Mouse (Mus musculus): ENCODE data around the gene Unc79. TPM values are rescaled to one million over a fixed set of nuclear protein-coding genes. Genes with fewer than 3 reads are reported as not detected.
A peak's percentile ranks its signal among the peaks of the same experiment; 100 is the strongest.

The Unc79 gene
- polyA plus RNA-seq, 1 experiment from 2014 or later: 4.8 TPM

- Histone ChIP-seq H3K27me3 (no peaks in the 10 kb centered on the region), H3K4me1 (no peaks in the 10 kb centered on the region), H3K4me2 (replicated peaks) (no peak overlapping the region), H3K9me3 (no peaks in the 10 kb centered on the region), H3K36me3 (peaks cover 3% of the 10 kb centered on the region; the same call in 1 of the 2 replicates), H3K27ac (replicated peaks) (no peak overlapping the region), H3K9ac (replicated peaks) (no peak overlapping the region), H3K4me3 (no peak overlapping the region)
- WGBS: 87% methylated on average over 5 of the region's 5 CpGs
- ATAC-seq (ENCODE audit: low FRiP score, low read depth): no peak
Observed at GRCm38 (mm10) chr12:103095160-103095559, 146.5 kb downstream of the Unc79 start.

- no peak for ATAC-seq (ENCODE audit: low FRiP score, low read depth)
- H3K4me3 ChIP-seq: no peak overlapping the region
Observed at GRCm38 (mm10) chr12:103099185-103099584, 150.5 kb downstream of the Unc79 start.

GRCm38 (mm10) chr12:103100088-103100487 is 151.4 kb downstream of the Unc79 start:
- Histone ChIP-seq H3K4me1 (no peaks in the 10 kb centered on the region), H3K9me3 (no peaks in the 10 kb centered on the region), H3K27ac (replicated peaks) (no peak overlapping the region), H3K36me3 (peaks cover 2% of the 10 kb centered on the region), H3K4me3 (no peak overlapping the region), H3K27me3 (no peaks in the 10 kb centered on the region), H3K4me2 (replicated peaks) (no peak overlapping the region), H3K9ac (replicated peaks) (no peak overlapping the region)
- WGBS: 70% methylated on average over 5 of the region's 5 CpGs
- no peak for ATAC-seq (ENCODE audit: low FRiP score, low read depth)

More at GRCm38 (mm10) chr12:103099185-103099584, 150.5 kb downstream of the Unc79 start:
- no peaks in the 10 kb centered on the region for H3K27me3 ChIP-seq
- 81% methylated on average over 1 of the region's 1 CpGs for WGBS
- H3K36me3 ChIP-seq: no peaks in the 10 kb centered on the region
- H3K27ac ChIP-seq (replicated peaks): no peak overlapping the region
- H3K4me1 ChIP-seq: no peaks in the 10 kb centered on the region
- no peak overlapping the region for H3K4me2 ChIP-seq (replicated peaks)
- H3K9me3 ChIP-seq: no peaks in the 10 kb centered on the region
- no peak overlapping the region for H3K9ac ChIP-seq (replicated peaks)

GRCm38 (mm10) chr12:103103041-103103440 is 154.4 kb downstream of the Unc79 start:
- ATAC-seq (ENCODE audit: low FRiP score, low read depth): no peak
- no peak overlapping the region for H3K9ac ChIP-seq (replicated peaks)
- H3K4me3 ChIP-seq: no peak overlapping the region
- no peaks in the 10 kb centered on the region for H3K27me3 ChIP-seq
- peaks cover 13% of the 10 kb centered on the region for H3K36me3 ChIP-seq
- H3K27ac ChIP-seq (replicated peaks): no peak overlapping the region
- no peak overlapping the region for H3K4me2 ChIP-seq (replicated peaks)
- WGBS: 70% methylated on average over 2 of the region's 2 CpGs
- H3K4me1 ChIP-seq: no peaks in the 10 kb centered on the region
- no peaks in the 10 kb centered on the region for H3K9me3 ChIP-seq

GRCm38 (mm10) chr12:103103601-103104000 is 154.9 kb downstream of the Unc79 start:
- Histone ChIP-seq H3K27me3 (no peaks in the 10 kb centered on the region), H3K9me3 (no peaks in the 10 kb centered on the region), H3K4me1 (no peaks in the 10 kb centered on the region), H3K4me2 (replicated peaks) (peak overlapping the region; percentile 15; the same call in 1 of the 2 replicates), H3K9ac (replicated peaks) (no peak overlapping the region), H3K27ac (replicated peaks) (no peak overlapping the region), H3K36me3 (peaks cover 19% of the 10 kb centered on the region), H3K4me3 (no peak overlapping the region)
- no peak for ATAC-seq (ENCODE audit: low FRiP score, low read depth)
- WGBS: 32% methylated on average over 5 of the region's 5 CpGs

GRCm38 (mm10) chr12:103109301-103109700 is 160.6 kb downstream of the Unc79 start:
- peaks cover 35% of the 10 kb centered on the region for H3K36me3 ChIP-seq
- H3K4me1 ChIP-seq: no peaks in the 10 kb centered on the region
- no peak overlapping the region for H3K4me2 ChIP-seq (replicated peaks)
- no peak overlapping the region for H3K9ac ChIP-seq (replicated peaks)
- H3K27ac ChIP-seq (replicated peaks): no peak overlapping the region
- 93% methylated on average over 7 of the region's 7 CpGs for WGBS
- ATAC-seq (ENCODE audit: low FRiP score, low read depth): no peak
- H3K27me3 ChIP-seq: no peaks in the 10 kb centered on the region
- H3K4me3 ChIP-seq: no peak overlapping the region
- H3K9me3 ChIP-seq: no peaks in the 10 kb centered on the region

GRCm38 (mm10) chr12:103116639-103117038 is 168.0 kb downstream of the Unc79 start:
- H3K9ac ChIP-seq (replicated peaks): no peak overlapping the region
- no peaks in the 10 kb centered on the region for H3K9me3 ChIP-seq
- peaks cover 14% of the 10 kb centered on the region; the same call in 1 of the 2 replicates for H3K36me3 ChIP-seq
- ATAC-seq (ENCODE audit: low FRiP score, low read depth): no peak
- no peak overlapping the region for H3K27ac ChIP-seq (replicated peaks)
- H3K27me3 ChIP-seq: no peaks in the 10 kb centered on the region
- WGBS: 92% methylated on average over 8 of the region's 8 CpGs
- H3K4me2 ChIP-seq (replicated peaks): no peak overlapping the region
- no peaks in the 10 kb centered on the region for H3K4me1 ChIP-seq
- H3K4me3 ChIP-seq: no peak overlapping the region

- H3K36me3 ChIP-seq: peaks cover 16% of the 10 kb centered on the region; the same call in 1 of the 2 replicates
- no peak overlapping the region for H3K9ac ChIP-seq (replicated peaks)
- H3K9me3 ChIP-seq: no peaks in the 10 kb centered on the region
- H3K4me2 ChIP-seq (replicated peaks): no peak overlapping the region
- H3K4me1 ChIP-seq: no peaks in the 10 kb centered on the region
- H3K27ac ChIP-seq (replicated peaks): no peak overlapping the region
- 74% methylated on average over 10 of the region's 10 CpGs for WGBS
- no peak overlapping the region for H3K4me3 ChIP-seq
- no peaks in the 10 kb centered on the region for H3K27me3 ChIP-seq
- no peak for ATAC-seq (ENCODE audit: low FRiP score, low read depth)
Observed at GRCm38 (mm10) chr12:103117517-103118193, 169.0 kb downstream of the Unc79 start.

GRCm38 (mm10) chr12:103121928-103122327 is 173.3 kb downstream of the Unc79 start:
- no peak for ATAC-seq (ENCODE audit: low FRiP score, low read depth)
- Histone ChIP-seq H3K4me1 (no peaks in the 10 kb centered on the region; the same call in 1 of the 2 replicates), H3K27me3 (no peaks in the 10 kb centered on the region), H3K36me3 (peaks cover 11% of the 10 kb centered on the region; the same call in 1 of the 2 replicates), H3K9ac (replicated peaks) (no peak overlapping the region), H3K27ac (replicated peaks) (no peak overlapping the region), H3K4me3 (no peak overlapping the region), H3K4me2 (replicated peaks) (no peak overlapping the region), H3K9me3 (no peaks in the 10 kb centered on the region)
- WGBS: 80% methylated on average over 5 of the region's 5 CpGs

GRCm38 (mm10) chr12:103123861-103124260 is 175.2 kb downstream of the Unc79 start:
- no peak overlapping the region for H3K9ac ChIP-seq (replicated peaks)
- 46% methylated on average over 1 of the region's 1 CpGs for WGBS
- no peak for ATAC-seq (ENCODE audit: low FRiP score, low read depth)

GRCm38 (mm10) chr12:103128914-103129313 is 180.3 kb downstream of the Unc79 start:
- no peak overlapping the region for H3K4me2 ChIP-seq (replicated peaks)
- WGBS: 95% methylated on average over 6 of the region's 6 CpGs
- H3K27ac ChIP-seq (replicated peaks): no peak overlapping the region
- H3K27me3 ChIP-seq: no peaks in the 10 kb centered on the region
- H3K9me3 ChIP-seq: no peaks in the 10 kb centered on the region
- no peak overlapping the region for H3K4me3 ChIP-seq
- peaks cover 15% of the 10 kb centered on the region for H3K36me3 ChIP-seq
- no peak for ATAC-seq (ENCODE audit: low FRiP score, low read depth)
- no peak overlapping the region for H3K9ac ChIP-seq (replicated peaks)
- no peaks in the 10 kb centered on the region; the same call in 1 of the 2 replicates for H3K4me1 ChIP-seq

More at GRCm38 (mm10) chr12:103123861-103124260, 175.2 kb downstream of the Unc79 start:
- H3K27me3 ChIP-seq: no peaks in the 10 kb centered on the region
- H3K9me3 ChIP-seq: no peaks in the 10 kb centered on the region
- H3K4me2 ChIP-seq (replicated peaks): no peak overlapping the region
- peaks cover 12% of the 10 kb centered on the region; the same call in 1 of the 2 replicates for H3K36me3 ChIP-seq
- no peak overlapping the region for H3K4me3 ChIP-seq
- H3K27ac ChIP-seq (replicated peaks): no peak overlapping the region
- no peaks in the 10 kb centered on the region; the same call in 1 of the 2 replicates for H3K4me1 ChIP-seq

- no peak for ATAC-seq (ENCODE audit: low FRiP score, low read depth)
- Histone ChIP-seq H3K27ac (replicated peaks) (no peak overlapping the region), H3K36me3 (peaks cover 22% of the 10 kb centered on the region), H3K4me2 (replicated peaks) (no peak overlapping the region), H3K9ac (replicated peaks) (no peak overlapping the region), H3K27me3 (no peaks in the 10 kb centered on the region), H3K9me3 (no peaks in the 10 kb centered on the region), H3K4me1 (no peaks in the 10 kb centered on the region; the same call in 1 of the 2 replicates), H3K4me3 (no peak overlapping the region)
- 88% methylated on average over 17 of the region's 17 CpGs for WGBS
Observed at GRCm38 (mm10) chr12:103129395-103130248, 181.0 kb downstream of the Unc79 start.
